In the genomic region with DNA sequence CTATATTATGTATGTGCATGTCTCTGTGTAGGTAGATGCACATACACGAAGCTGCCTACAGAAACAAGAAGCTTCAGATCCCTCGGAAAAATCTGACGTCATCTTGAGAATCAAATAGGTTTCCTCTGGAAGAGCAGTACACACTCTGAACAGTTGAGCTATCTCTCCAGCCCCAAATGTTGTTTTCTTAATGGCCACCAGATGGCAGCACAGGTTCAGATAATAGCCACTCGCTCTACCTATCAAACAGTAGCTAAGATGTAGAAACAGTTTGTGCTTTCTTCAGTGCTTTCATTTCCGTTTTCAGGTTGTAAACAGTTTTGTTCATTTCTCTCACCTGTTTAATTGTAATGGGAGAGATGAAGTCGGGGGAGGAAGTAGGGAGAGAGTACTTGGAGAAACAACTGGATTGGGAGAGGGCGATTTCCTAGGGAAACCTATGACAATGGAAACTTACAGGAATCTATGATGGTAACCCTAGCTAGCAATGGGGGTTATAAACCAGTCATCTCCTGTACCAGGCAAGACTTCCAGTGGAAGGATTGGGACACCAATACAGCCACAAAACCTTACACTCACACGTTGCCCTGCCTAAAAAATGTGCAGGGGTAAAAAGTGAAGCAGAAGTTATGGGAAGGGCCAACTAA, we compare ENCODE assay signal across 8 mouse cellular contexts. TPM values are rescaled to one million over a fixed set of nuclear protein-coding genes. Genes with fewer than 3 reads are reported as not detected.
DNase-seq lines count a peak whose midpoint lies in the region; ATAC-seq and TF ChIP-seq lines count a peak whose summit lies in the region.

No protein-coding gene starts in this region.

- ATAC-seq in forebrain, embryonic 11.5 days (replicated peaks; ENCODE audit: low FRiP score) = peak; percentile 87
- peak; percentile 95 for ATAC-seq in hindbrain, postnatal 0 days
- peak; percentile 72; the same call in 1 of the 2 replicates for ATAC-seq in stomach, embryonic 16.5 days (ENCODE audit: insufficient read depth, low FRiP score)

- intact Hi-C loops in left cerebral cortex, adult 2 months (cut with DNase I) = loop anchor here (1.0 to 10.0 kb wide), 5 partner anchors 244 to 752 kb away; no protein-coding TSS in a partner anchor

- H3K27ac ChIP-seq in forebrain, embryonic 11.5 days (ENCODE audit: low read depth, low read length) = no peak overlapping the region
- no peak overlapping the region for H3K27ac ChIP-seq in hindbrain, postnatal 0 days
- H3K27ac ChIP-seq in left cerebral cortex, adult 2 months = no peak overlapping the region
- no peak overlapping the region for H3K27ac ChIP-seq in stomach, embryonic 16.5 days (ENCODE audit: low read length)

- no peak overlapping the region for H3K9ac ChIP-seq in forebrain, embryonic 11.5 days (ENCODE audit: low read length)
- H3K9ac ChIP-seq in hindbrain, postnatal 0 days (replicated peaks; ENCODE audit: low read length) = no peak overlapping the region
- no peak overlapping the region for H3K9ac ChIP-seq in stomach, embryonic 16.5 days (ENCODE audit: low read length)

- 29% methylated on average over 8 of the region's 8 CpGs for WGBS in forebrain, embryonic 11.5 days
- WGBS in hindbrain, postnatal 0 days = 23% methylated on average over 8 of the region's 8 CpGs
- WGBS in stomach, embryonic 16.5 days = 21% methylated on average over 8 of the region's 8 CpGs

- no peaks in the 10 kb centered on the region for H3K4me1 ChIP-seq in forebrain, embryonic 11.5 days (replicated peaks; ENCODE audit: control insufficient read depth, insufficient read depth, low read length)
- no peaks in the 10 kb centered on the region for H3K4me1 ChIP-seq in hindbrain, postnatal 0 days (ENCODE audit: insufficient read depth, low read length)
- no peaks in the 10 kb centered on the region for H3K4me1 ChIP-seq in stomach, embryonic 16.5 days (ENCODE audit: control insufficient read depth, insufficient read depth, low read length)

- peak; percentile 21 for DNase-seq in gastrocnemius, adult 18-20 months (ENCODE audit: low spot score)
- DNase-seq in gastrocnemius, postnatal 10 days = no peak
- peak; percentile 35 for DNase-seq in adrenal gland, postnatal 25 days
- DNase-seq in forebrain, embryonic 11.5 days (ENCODE audit: low spot score) = peak; percentile 58
- DNase-seq in hindbrain, postnatal 0 days (ENCODE audit: low spot score) = peak; percentile 87
- DNase-seq in left cerebral cortex, adult 2 months (ENCODE audit: extremely low spot score in 1 of 2, low spot score in 2 of 2) = peak; percentile 46 to 56
- DNase-seq in mesoderm, embryonic 11.5 days (ENCODE audit: low read depth, low spot score) = peak; percentile 75

- H3K4me2 ChIP-seq in forebrain, embryonic 11.5 days (ENCODE audit: low read depth, low read length, severe bottlenecking) = no peak overlapping the region
- no peak overlapping the region for H3K4me2 ChIP-seq in hindbrain, postnatal 0 days (ENCODE audit: low read depth, low read length)
- H3K4me2 ChIP-seq in stomach, embryonic 16.5 days (ENCODE audit: low read depth, low read length) = no peak overlapping the region

- H3K4me3 ChIP-seq in forebrain, embryonic 11.5 days (ENCODE audit: low read depth, low read length) = no peak overlapping the region
- H3K4me3 ChIP-seq in hindbrain, postnatal 0 days (ENCODE audit: low read length) = no peak overlapping the region
- no peak overlapping the region for H3K4me3 ChIP-seq in left cerebral cortex, adult 2 months
- no peak overlapping the region for H3K4me3 ChIP-seq in stomach, embryonic 16.5 days (replicated peaks; ENCODE audit: low read length)

- TF ChIP-seq CTCF in hindbrain, postnatal 0 days (IDR thresholded peaks at IDR 0.05; ENCODE audit: low read depth) = peak; percentile 89
- TF ChIP-seq CTCF in left cerebral cortex, adult 2 months (IDR thresholded peaks at IDR 0.05) = peak; percentile 81

- H3K27me3 ChIP-seq in forebrain, embryonic 11.5 days (ENCODE audit: control insufficient read depth, insufficient read depth, low read length) = no peaks in the 10 kb centered on the region
- H3K27me3 ChIP-seq in hindbrain, postnatal 0 days (ENCODE audit: insufficient read depth, low read length) = no peaks in the 10 kb centered on the region; the same call in 1 of the 2 replicates
- H3K27me3 ChIP-seq in stomach, embryonic 16.5 days (ENCODE audit: control insufficient read depth, insufficient read depth, low read length) = no peaks in the 10 kb centered on the region

- H3K9me3 ChIP-seq in forebrain, embryonic 11.5 days (ENCODE audit: control insufficient read depth, low read length) = no peaks in the 10 kb centered on the region
- no peaks in the 10 kb centered on the region for H3K9me3 ChIP-seq in hindbrain, postnatal 0 days (ENCODE audit: low read length)
- no peaks in the 10 kb centered on the region for H3K9me3 ChIP-seq in stomach, embryonic 16.5 days (replicated peaks; ENCODE audit: control insufficient read depth, low read length)

- no peaks in the 10 kb centered on the region for H3K36me3 ChIP-seq in forebrain, embryonic 11.5 days (ENCODE audit: control insufficient read depth, insufficient read depth, low read length)
- H3K36me3 ChIP-seq in hindbrain, postnatal 0 days (ENCODE audit: insufficient read depth, low read length) = no peaks in the 10 kb centered on the region
- no peaks in the 10 kb centered on the region for H3K36me3 ChIP-seq in stomach, embryonic 16.5 days (ENCODE audit: control insufficient read depth, insufficient read depth, low read length)

RNA-seq across cellular contexts. Expression of gene Lelp1, which starts 8.2 kb away (rescaled TPM):
- total RNA-seq in gastrocnemius, adult 18-20 months (2021) = not detected
- not detected for total RNA-seq in gastrocnemius, postnatal 10 days (2021)
- not detected in 2 replicates for total RNA-seq in adrenal gland, postnatal 25 days (2021)
- polyA plus RNA-seq in forebrain, embryonic 11.5 days (2014; fragmentation: Nextera tagmentation; extraction: Ambion mirVana) = not detected in 2 replicates
- total RNA-seq in hindbrain, postnatal 0 days (2014; rRNA removed) = not detected in 2 replicates
- polyA plus RNA-seq in hindbrain, postnatal 0 days (2015; fragmentation: Nextera tagmentation; extraction: Ambion mirVana) = not detected in 2 replicates
- not detected for total RNA-seq in left cerebral cortex, adult 2 months (2021)
- polyA plus RNA-seq in stomach, embryonic 16.5 days (2015; fragmentation: Nextera tagmentation; extraction: Ambion mirVana) = not detected in 2 replicates

RNA-seq across cellular contexts. Expression of gene Prr9, which starts 27.0 kb away (rescaled TPM):
- not detected for total RNA-seq in gastrocnemius, adult 18-20 months (2021)
- under 1 TPM in 1 of 2 experiments, not detected in 1; 0.23 TPM for total RNA-seq in gastrocnemius, postnatal 10 days (2021)
- total RNA-seq in adrenal gland, postnatal 25 days (2021) = not detected in 2 replicates
- not detected in 2 replicates for polyA plus RNA-seq in forebrain, embryonic 11.5 days (2014; fragmentation: Nextera tagmentation; extraction: Ambion mirVana)
- total RNA-seq in hindbrain, postnatal 0 days (2014; rRNA removed) = 0.21 TPM in 1 of 2 replicates, not detected in the other
- polyA plus RNA-seq in hindbrain, postnatal 0 days (2015; fragmentation: Nextera tagmentation; extraction: Ambion mirVana) = not detected in 2 replicates
- total RNA-seq in left cerebral cortex, adult 2 months (2021) = not detected
- polyA plus RNA-seq in stomach, embryonic 16.5 days (2015; fragmentation: Nextera tagmentation; extraction: Ambion mirVana) = not detected in 2 replicates
